Comparison of ENCODE assay signal across 34 mouse cellular contexts in the genomic region with DNA sequence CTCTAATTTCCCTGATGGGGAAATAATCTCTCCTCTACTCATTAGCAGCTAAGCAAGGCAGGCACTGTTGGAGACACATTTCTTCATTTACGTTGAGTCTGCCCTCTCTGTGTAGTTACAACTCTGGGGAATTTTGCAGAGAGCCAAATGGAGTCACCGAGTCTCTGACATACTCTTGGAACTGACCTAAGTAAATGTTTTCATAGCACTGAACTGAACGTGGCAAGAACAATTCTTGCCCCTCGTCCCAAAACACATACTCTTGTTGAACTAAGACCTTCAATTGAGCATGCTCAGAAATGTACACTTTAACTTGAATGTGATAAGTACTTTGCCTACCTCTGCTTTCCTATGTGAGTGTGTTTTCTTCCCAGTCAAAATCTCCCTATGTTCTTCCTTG.
"Had no signal": no experiment of that assay in that cellular context is flagged by ENCODE, and none has a peak within 500 bp of the region (broad histone marks: within the 10 kb centered on the region; RNA-seq: fewer than 3 reads in every experiment).

No protein-coding gene starts in this region.

- H3K9ac ChIP-seq: heart, embryonic 12.5 days; heart, embryonic 13.5 days; heart, embryonic 15.5 days; hindbrain, embryonic 12.5 days; hindbrain, embryonic 13.5 days; hindbrain, embryonic 14.5 days; hindbrain, embryonic 15.5 days; intestine, embryonic 15.5 days; kidney, embryonic 15.5 days had no signal

- H3K27ac ChIP-seq: heart, embryonic 10.5 days; heart, embryonic 13.5 days; heart, embryonic 15.5 days; hindbrain, embryonic 10.5 days; hindbrain, embryonic 12.5 days; hindbrain, embryonic 13.5 days; hindbrain, embryonic 14.5 days; hindbrain, embryonic 15.5 days; hindbrain, postnatal 0 days; intestine, embryonic 15.5 days; kidney, embryonic 15.5 days; kidney, postnatal 0 days had no signal

- H3K27me3 ChIP-seq: heart, embryonic 12.5 days; heart, embryonic 13.5 days; heart, embryonic 15.5 days; hindbrain, embryonic 12.5 days; hindbrain, embryonic 13.5 days; hindbrain, embryonic 15.5 days; intestine, embryonic 15.5 days; kidney, embryonic 15.5 days had no signal

- ATAC-seq: hindbrain, embryonic 16.5 days; hindbrain, postnatal 0 days; inflammation-experienced regulatory T-cells, adult 6 months; intestine, embryonic 15.5 days; intestine, embryonic 16.5 days; intestine, postnatal 0 days had no signal

- H3K4me3 ChIP-seq: heart, embryonic 10.5 days; heart, embryonic 12.5 days; heart, embryonic 13.5 days; heart, embryonic 15.5 days; hindbrain, embryonic 10.5 days; hindbrain, embryonic 12.5 days; hindbrain, embryonic 13.5 days; hindbrain, embryonic 15.5 days; intestine, embryonic 15.5 days; kidney, embryonic 15.5 days; layer of hippocampus, adult 2 months had no signal

- H3K9me3 ChIP-seq: heart, embryonic 10.5 days; heart, embryonic 12.5 days; heart, embryonic 13.5 days; heart, embryonic 15.5 days; hindbrain, embryonic 10.5 days; hindbrain, embryonic 12.5 days; hindbrain, embryonic 13.5 days; hindbrain, embryonic 15.5 days; intestine, embryonic 15.5 days; kidney, embryonic 15.5 days had no signal

- H3K36me3 ChIP-seq: heart, embryonic 10.5 days; heart, embryonic 12.5 days; heart, embryonic 13.5 days; heart, embryonic 15.5 days; hindbrain, embryonic 10.5 days; hindbrain, embryonic 12.5 days; hindbrain, embryonic 13.5 days; hindbrain, embryonic 15.5 days; intestine, embryonic 15.5 days; kidney, embryonic 15.5 days had no signal

- DNase-seq: heart, postnatal 10 days; heart, postnatal 14 days; heart, postnatal 36 days; heart, postnatal 4 days; kidney, adult 11 months; kidney, adult 18-20 months; kidney, adult 2 months; kidney, adult 8-10 months; kidney, adult 9 months; kidney, postnatal 10 days; kidney, postnatal 14 days; kidney, postnatal 25 days; kidney, postnatal 36 days; kidney, postnatal 4 days; layer of hippocampus, adult 9-11 months; layer of hippocampus, postnatal 36 days had no signal

- H3K4me2 ChIP-seq: heart, embryonic 12.5 days; heart, embryonic 13.5 days; heart, embryonic 15.5 days; hindbrain, embryonic 12.5 days; hindbrain, embryonic 13.5 days; hindbrain, embryonic 14.5 days; hindbrain, embryonic 15.5 days; intestine, embryonic 15.5 days; kidney, embryonic 15.5 days had no signal

- H3K4me1 ChIP-seq: hindbrain, embryonic 12.5 days; hindbrain, embryonic 15.5 days; intestine, embryonic 15.5 days had no signal
